Mouse (Mus musculus) ES-Bruce4 (cell line): ENCODE measurements around the gene Mob3a. TPM values are rescaled to one million over a fixed set of nuclear protein-coding genes. Genes with fewer than 3 reads are reported as not detected.

Experiments
- H3K27ac ChIP-seq: 2 replicates; pipeline ENCODE4 v1.5.1; 2012; ENCODE audit warnings: low read length, inconsistent platforms; ENCODE audit not compliant: insufficient read depth
- H3K27me3 ChIP-seq: 2 replicates; pipeline ENCODE4 v1.6.1; 2012; ENCODE audit warnings: mild to moderate bottlenecking, low read length, inconsistent platforms; ENCODE audit not compliant: control insufficient read depth, poor library complexity, insufficient read depth, severe bottlenecking
- H3K36me3 ChIP-seq: 2 replicates; pipeline ENCODE4 v1.6.1; 2012; ENCODE audit warnings: inconsistent platforms, mild to moderate bottlenecking, low read length, moderate library complexity; ENCODE audit not compliant: control insufficient read depth, poor library complexity, insufficient read depth, severe bottlenecking
- H3K4me1 ChIP-seq: one replicate; pipeline ENCODE4 v1.8.1; 2011; ENCODE audit warnings: low read length; ENCODE audit not compliant: control insufficient read depth, insufficient read depth
- H3K4me3 ChIP-seq: 2 replicates; pipeline ENCODE4 v1.5.1; 2011; ENCODE audit warnings: low read depth, mild to moderate bottlenecking, low read length
- H3K9ac ChIP-seq: 2 replicates; pipeline ENCODE4 v1.6.1; 2012; ENCODE audit warnings: low read depth, mild to moderate bottlenecking, inconsistent platforms; ENCODE audit not compliant: poor library complexity, severe bottlenecking
- H3K9me3 ChIP-seq: replicated peaks from 2 replicates; pipeline ENCODE4 v1.6.1; 2012; ENCODE audit warnings: mild to moderate bottlenecking, low read length, inconsistent platforms; ENCODE audit not compliant: control insufficient read depth, poor library complexity, insufficient read depth, severe bottlenecking
- CTCF ChIP-seq: IDR thresholded peaks from one replicate; pipeline ENCODE4 v1.8.1; 2011; ENCODE audit warnings: low read depth, low read length
- EP300 ChIP-seq: IDR thresholded peaks from 2 replicates; pipeline ENCODE4 v1.6.1; 2011; ENCODE audit warnings: low read depth, low read length; ENCODE audit not compliant: insufficient read depth
- POLR2A ChIP-seq: IDR thresholded peaks from one replicate; pipeline ENCODE4 v1.8.1; 2011; ENCODE audit warnings: low read length; ENCODE audit not compliant: insufficient read depth
- polyA plus RNA-seq: library from polyadenylated mRNA; stranded (reverse); fragments of >200 nt; gene quantifications from 2 replicates; pipeline ENCODE4 v1.2.4, GENCODE M21; 2011; ENCODE audit warnings: low read depth; ENCODE audit not compliant: missing spikeins, insufficient read depth, insufficient read length

Gene Mob3a
- polyA plus RNA-seq, 1 experiment, result 19.8 TPM

- Histone ChIP-seq H3K27me3 (no peaks in the 10 kb centered on the region), H3K4me3 (no peak overlapping the region), H3K27ac (no peak overlapping the region), H3K9me3 (no peaks in the 10 kb centered on the region), H3K36me3 (peaks cover 21% of the 10 kb centered on the region), H3K9ac (no peak overlapping the region), H3K4me1 (no peaks in the 10 kb centered on the region)
- no peak for TF ChIP-seq POLR2A
Observed at GRCm38 (mm10) chr10:80646936-80647335, 54.8 kb downstream of the Mob3a start.

- TF ChIP-seq EP300, result no peak
- TF ChIP-seq CTCF, result no peak
- no peak for TF ChIP-seq POLR2A
- Histone ChIP-seq H3K4me3 (no peak overlapping the region), H3K4me1 (no peaks in the 10 kb centered on the region), H3K36me3 (peaks cover 19% of the 10 kb centered on the region), H3K27ac (no peak overlapping the region), H3K9ac (no peak overlapping the region), H3K9me3 (no peaks in the 10 kb centered on the region), H3K27me3 (no peaks in the 10 kb centered on the region)
Observed at GRCm38 (mm10) chr10:80635345-80635744, 66.4 kb downstream of the Mob3a start.

Other genes with a start within 250 kb of the Mob3a start
- gene Onecut3, start 207.1 kb downstream of the Mob3a start, polyA plus RNA-seq, result not detected in 2 replicates
- gene Atp8b3, start 162.9 kb downstream of the Mob3a start, polyA plus RNA-seq, result 1.2 and 1.6 TPM in 2 replicates
- 29.5 and 32.8 TPM in 2 replicates for gene Rexo1, start 140.4 kb downstream of the Mob3a start, polyA plus RNA-seq
- 24.9 TPM in 2 replicates for gene Klf16, start 124.7 kb downstream of the Mob3a start, polyA plus RNA-seq
- gene Abhd17a, start 111.6 kb downstream of the Mob3a start, polyA plus RNA-seq, result 35.8 and 49.5 TPM in 2 replicates
- 58.4 and 68.9 TPM in 2 replicates for gene Scamp4, start 99.1 kb downstream of the Mob3a start, polyA plus RNA-seq
- gene Adat3, start 99.1 kb downstream of the Mob3a start, polyA plus RNA-seq, result 3.6 and 5.4 TPM in 2 replicates
- 2.4 and 2.8 TPM in 2 replicates for gene Gm49322, start 96.0 kb downstream of the Mob3a start, polyA plus RNA-seq
- 82.7 and 84.6 TPM in 2 replicates for gene Csnk1g2, start 79.1 kb downstream of the Mob3a start, polyA plus RNA-seq
- gene Btbd2, start 44.9 kb downstream of the Mob3a start, polyA plus RNA-seq, result 45.6 and 47.1 TPM in 2 replicates
- gene Mknk2, start 23.9 kb downstream of the Mob3a start, polyA plus RNA-seq, result 54.6 and 57.4 TPM in 2 replicates
- gene Izumo4, start 207 bp upstream of the Mob3a start, polyA plus RNA-seq, result 7.2 and 9.6 TPM in 2 replicates
- 53.8 and 55.2 TPM in 2 replicates for gene Ap3d1, start 40.3 kb upstream of the Mob3a start, polyA plus RNA-seq
- gene Dot1l, start 53.2 kb upstream of the Mob3a start, polyA plus RNA-seq, result 42.6 and 48.3 TPM in 2 replicates
- gene Sf3a2, start 96.2 kb upstream of the Mob3a start, polyA plus RNA-seq, result 90.1 and 100 TPM in 2 replicates
- 73.5 and 81.6 TPM in 2 replicates for gene Plekhj1, start 96.6 kb upstream of the Mob3a start, polyA plus RNA-seq
- gene Amh, start 103.3 kb upstream of the Mob3a start, polyA plus RNA-seq, result 0.40 TPM in 1 of 2 replicates, not detected in the other
- gene Jsrp1, start 111.5 kb upstream of the Mob3a start, polyA plus RNA-seq, result 0.85 TPM in 1 of 2 replicates, not detected in the other
- gene Oaz1, start 124.7 kb upstream of the Mob3a start, polyA plus RNA-seq, result 471 and 498 TPM in 2 replicates
- gene Lingo3, start 142.1 kb upstream of the Mob3a start, polyA plus RNA-seq, result 1.2 and 2.4 TPM in 2 replicates
- 105 and 135 TPM in 2 replicates for gene Lsm7, start 153.2 kb upstream of the Mob3a start, polyA plus RNA-seq
- 5.9 and 7.6 TPM in 2 replicates for gene Sppl2b, start 153.3 kb upstream of the Mob3a start, polyA plus RNA-seq
- gene Tmprss9, start 169.9 kb upstream of the Mob3a start, polyA plus RNA-seq, result 0.22 TPM in 1 of 2 replicates, not detected in the other
- 135 and 146 TPM in 2 replicates for gene Timm13, start 199.0 kb upstream of the Mob3a start, polyA plus RNA-seq
- 25.9 and 28.2 TPM in 2 replicates for gene Lmnb2, start 216.3 kb upstream of the Mob3a start, polyA plus RNA-seq
- 80.7 and 86.3 TPM in 2 replicates for gene Gadd45b, start 228.1 kb upstream of the Mob3a start, polyA plus RNA-seq